Mouse (Mus musculus): Measurements from ENCODE around the gene Cd5.

- TF ChIP-seq CTCF (conservative IDR thresholded peaks at IDR 0.05; ENCODE audit: low read length) = no peak
- no peak for TF ChIP-seq NANOG (IDR thresholded peaks at IDR 0.05; ENCODE audit: borderline replicate concordance, low read length)
- no peak for TF ChIP-seq POU5F1 (IDR thresholded peaks at IDR 0.05; ENCODE audit: borderline replicate concordance, low read length)
These were observed 46.4 kb downstream of the Cd5 start for GRCm38 (mm10) chr19:10692361-10692760.

All from E14TG2a.4 (cell line).